Mouse (Mus musculus) erythroblast, embryonic 14.5 days (primary cell): ENCODE data around the gene 1700020A23Rik. TPM values are rescaled to one million over a fixed set of nuclear protein-coding genes. Genes with fewer than 3 reads are reported as not detected.

Experiments used
- H3K27me3 ChIP-seq: 2 replicates; pipeline ENCODE4 v1.6.1; 2012; ENCODE audit warnings: inconsistent platforms; ENCODE audit not compliant: control insufficient read depth
- H3K36me3 ChIP-seq: 2 replicates; pipeline ENCODE4 v1.6.1; 2012; ENCODE audit warnings: mild to moderate bottlenecking, inconsistent platforms; ENCODE audit not compliant: control insufficient read depth
- H3K4me1 ChIP-seq: 2 replicates; pipeline ENCODE4 v1.6.1; 2012; ENCODE audit warnings: inconsistent platforms; ENCODE audit not compliant: control insufficient read depth
- H3K4me3 ChIP-seq: replicated peaks from 2 replicates; pipeline ENCODE3; 2012; ENCODE audit warnings: moderate library complexity, mild to moderate bottlenecking, inconsistent platforms
- H3K9me3 ChIP-seq: 2 replicates; pipeline ENCODE4 v1.6.1; 2012; ENCODE audit warnings: low read length, inconsistent platforms, mixed read lengths; ENCODE audit not compliant: control insufficient read depth
- GATA1 ChIP-seq: IDR thresholded peaks from 2 replicates; pipeline ENCODE4 v1.6.1; 2012; ENCODE audit warnings: low read length, inconsistent platforms, mixed read lengths
- TAL1 ChIP-seq: IDR thresholded peaks from 3 replicates; pipeline ENCODE4 v1.6.1; 2012; ENCODE audit warnings: low read length, inconsistent platforms, mixed read lengths
- polyA plus RNA-seq: library from polyadenylated mRNA; stranded (reverse); fragments of >175 nt; gene quantifications from 2 replicates; pipeline ENCODE4 v1.2.3, GENCODE M21; 2012

1700020A23Rik gene
- polyA plus RNA-seq, 1 experiment: not detected

GRCm38 (mm10) chr2:130424126-130424853, 19.2 kb downstream of the 1700020A23Rik start, which contains the start of the genes Vps16 and Pced1a:
TSS of gene Vps16 (plus strand) at chr2:130424339.
TSS of gene Pced1a (minus strand) at chr2:130424701.
- Histone ChIP-seq H3K36me3 (peaks cover 20% of the 10 kb centered on the region), H3K4me1 (peaks cover 47% of the 10 kb centered on the region), H3K4me3 (peak within 1 kb of the TSS; percentile 85), H3K27me3 (no peaks in the 10 kb centered on the region), H3K9me3 (no peaks in the 10 kb centered on the region)
- TF ChIP-seq GATA1 (no peak), TAL1 (no peak)

DNA sequence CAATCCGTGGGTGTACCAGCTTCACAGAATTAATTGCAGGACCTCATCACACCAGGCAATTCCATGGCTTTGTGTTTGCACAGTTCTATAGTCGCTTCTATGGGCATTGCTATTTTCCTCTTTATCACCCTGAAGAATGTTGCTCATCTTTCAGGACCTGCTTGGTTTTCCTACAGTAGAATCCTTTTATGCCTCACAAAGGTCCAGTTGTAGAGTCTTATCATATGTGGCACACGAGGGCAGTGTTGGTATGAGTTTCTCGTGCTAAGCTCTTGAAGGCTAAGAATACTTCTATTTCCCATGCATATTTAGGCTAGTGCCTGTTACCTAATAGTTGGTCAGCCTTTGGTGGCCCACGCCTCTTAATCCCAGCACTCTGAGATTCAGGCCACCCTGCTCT, 20.1 kb downstream of the 1700020A23Rik start:
- no peaks in the 10 kb centered on the region for H3K27me3 ChIP-seq
- no peaks in the 10 kb centered on the region for H3K9me3 ChIP-seq
- peaks cover 19% of the 10 kb centered on the region for H3K36me3 ChIP-seq
- no peak for TF ChIP-seq TAL1
- TF ChIP-seq GATA1: no peak
- H3K4me3 ChIP-seq: peak overlapping the region; percentile 85
- H3K4me1 ChIP-seq: peaks cover 55% of the 10 kb centered on the region

DNA sequence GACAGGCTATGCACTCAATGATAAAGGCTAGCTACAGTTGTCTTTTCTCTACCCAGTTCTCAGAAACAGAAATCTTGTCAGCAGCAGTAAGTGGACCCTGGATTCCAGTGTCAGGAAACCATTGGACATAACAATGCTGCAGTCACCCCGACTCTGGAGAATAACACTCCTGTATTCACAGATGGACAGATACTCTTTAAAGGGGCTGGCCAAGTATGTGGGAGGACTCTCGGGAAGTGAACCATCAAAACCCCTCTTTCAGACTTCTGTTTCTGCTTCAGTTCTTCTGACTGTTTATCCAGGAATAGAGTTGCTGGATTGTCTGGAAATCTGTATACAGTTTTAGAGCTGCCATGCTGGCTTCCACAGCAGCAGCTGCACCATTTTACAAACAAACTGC, 24.8 kb downstream of the 1700020A23Rik start:
- H3K9me3 ChIP-seq: no peaks in the 10 kb centered on the region
- peaks cover 48% of the 10 kb centered on the region for H3K36me3 ChIP-seq
- TF ChIP-seq GATA1: no peak
- TF ChIP-seq TAL1: no peak
- H3K4me1 ChIP-seq: peaks cover 54% of the 10 kb centered on the region
- no peak overlapping the region for H3K4me3 ChIP-seq
- H3K27me3 ChIP-seq: no peaks in the 10 kb centered on the region

DNA sequence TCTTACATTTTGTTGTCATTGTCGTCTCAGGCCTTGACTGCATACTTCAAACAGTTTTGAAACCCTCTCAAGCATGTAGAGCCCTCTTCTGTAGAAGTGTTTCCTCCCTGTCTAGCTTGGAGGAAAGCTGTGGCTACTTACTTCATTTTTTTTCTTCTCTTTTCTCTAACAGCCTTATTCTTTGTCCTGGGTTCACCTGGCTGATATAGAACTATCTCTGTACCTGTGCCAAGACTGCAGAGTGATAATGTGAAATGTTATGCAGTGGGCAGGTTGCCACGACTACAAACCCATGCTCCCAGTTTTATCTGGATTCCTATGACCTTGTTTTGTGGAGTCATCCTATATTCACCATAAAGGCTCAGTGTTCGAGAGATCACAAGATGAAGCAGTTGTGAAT, 25.4 kb downstream of the 1700020A23Rik start:
- peaks cover 47% of the 10 kb centered on the region for H3K4me1 ChIP-seq

DNA sequence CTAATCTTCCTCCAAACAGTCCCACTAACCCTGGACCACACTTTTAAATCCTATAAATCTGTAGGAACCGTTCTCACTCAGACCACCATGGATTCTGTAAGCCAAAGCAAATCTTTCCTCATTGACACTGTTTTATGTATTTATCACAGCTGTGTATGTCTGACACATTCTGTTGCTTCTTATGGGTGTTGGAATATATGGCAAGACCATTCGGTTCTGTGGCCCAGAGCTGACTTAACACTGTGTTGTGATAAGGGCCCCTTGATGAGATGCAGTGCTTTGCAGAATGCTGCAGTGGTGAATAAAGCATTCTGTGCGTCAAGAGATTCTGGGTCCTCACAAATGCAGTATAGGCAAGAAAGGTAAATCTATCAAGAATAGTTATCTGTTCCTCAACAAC, 27.1 kb downstream of the 1700020A23Rik start:
- Histone ChIP-seq H3K27me3 (no peaks in the 10 kb centered on the region), H3K9me3 (no peaks in the 10 kb centered on the region), H3K4me3 (no peak overlapping the region), H3K4me1 (peaks cover 37% of the 10 kb centered on the region), H3K36me3 (peaks cover 54% of the 10 kb centered on the region)
- TF ChIP-seq GATA1 (no peak), TAL1 (no peak)

More for the DNA sequence above, 25.4 kb downstream of the 1700020A23Rik start:
- Histone ChIP-seq H3K27me3 (no peaks in the 10 kb centered on the region), H3K36me3 (peaks cover 48% of the 10 kb centered on the region), H3K4me3 (no peak overlapping the region), H3K9me3 (no peaks in the 10 kb centered on the region)
- TF ChIP-seq GATA1: no peak
- no peak for TF ChIP-seq TAL1

- no peak for TF ChIP-seq GATA1
- TF ChIP-seq TAL1: no peak
- no peaks in the 10 kb centered on the region for H3K27me3 ChIP-seq
- H3K4me3 ChIP-seq: no peak overlapping the region
- H3K9me3 ChIP-seq: no peaks in the 10 kb centered on the region
- H3K4me1 ChIP-seq: peaks cover 30% of the 10 kb centered on the region
- H3K36me3 ChIP-seq: peaks cover 57% of the 10 kb centered on the region
Observed at GRCm38 (mm10) chr2:130433152-130433551, 28.1 kb downstream of the 1700020A23Rik start.

DNA sequence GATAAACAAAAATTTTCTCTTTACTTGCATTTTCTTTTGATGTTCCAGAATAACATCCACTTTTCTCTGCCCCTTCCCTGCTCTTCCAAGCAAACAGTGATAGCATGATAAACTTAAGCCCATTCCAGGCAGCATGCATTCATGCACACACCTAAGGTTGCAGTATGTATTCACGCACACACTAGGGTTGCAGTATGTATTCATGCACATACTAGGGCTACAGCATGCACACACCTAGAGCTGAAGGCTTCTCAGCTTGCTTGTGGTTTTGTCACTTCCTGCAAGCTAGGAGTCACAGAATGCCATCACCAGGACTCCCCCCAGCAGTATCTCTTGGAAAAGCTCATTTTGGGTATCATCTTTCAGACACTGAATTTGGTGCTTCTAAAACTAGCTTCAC, 31.7 kb downstream of the 1700020A23Rik start:
- no peak overlapping the region for H3K4me3 ChIP-seq
- no peaks in the 10 kb centered on the region for H3K27me3 ChIP-seq
- H3K36me3 ChIP-seq: peaks cover 73% of the 10 kb centered on the region
- H3K4me1 ChIP-seq: peaks cover 38% of the 10 kb centered on the region
- no peak for TF ChIP-seq GATA1
- no peak for TF ChIP-seq TAL1
- H3K9me3 ChIP-seq: no peaks in the 10 kb centered on the region

DNA sequence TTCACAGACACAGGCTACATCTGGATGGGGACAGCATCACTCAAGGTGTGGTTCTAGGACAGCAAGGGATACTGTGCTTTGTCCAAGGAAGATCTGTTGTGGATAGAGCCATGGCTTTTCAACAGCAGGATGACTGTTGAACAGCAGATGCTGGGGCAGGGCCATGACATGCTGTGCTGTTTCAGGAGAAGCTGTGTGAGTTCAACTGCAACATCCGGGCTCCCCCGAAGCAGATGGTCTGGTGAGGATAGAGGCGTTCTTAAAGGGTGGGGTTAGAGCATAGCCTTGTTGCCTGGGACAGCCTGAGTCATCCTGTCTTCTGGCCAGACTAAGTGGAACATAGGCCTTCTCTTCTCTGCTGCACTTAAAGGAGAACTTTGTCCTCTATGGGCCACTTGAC, 33.8 kb downstream of the 1700020A23Rik start:
- TF ChIP-seq GATA1: no peak
- no peak for TF ChIP-seq TAL1
- Histone ChIP-seq H3K36me3 (peaks cover 77% of the 10 kb centered on the region), H3K27me3 (no peaks in the 10 kb centered on the region)

GRCm38 (mm10) chr2:130439840-130440480, 34.9 kb downstream of the 1700020A23Rik start:
- H3K4me3 ChIP-seq: no peak overlapping the region
- no peaks in the 10 kb centered on the region for H3K27me3 ChIP-seq
- no peaks in the 10 kb centered on the region for H3K9me3 ChIP-seq
- peaks cover 83% of the 10 kb centered on the region for H3K36me3 ChIP-seq
- peaks cover 47% of the 10 kb centered on the region for H3K4me1 ChIP-seq
- no peak for TF ChIP-seq TAL1
- TF ChIP-seq GATA1: no peak

More for the DNA sequence above, 33.8 kb downstream of the 1700020A23Rik start:
- no peak overlapping the region for H3K4me3 ChIP-seq
- H3K9me3 ChIP-seq: no peaks in the 10 kb centered on the region
- H3K4me1 ChIP-seq: peaks cover 47% of the 10 kb centered on the region
